Mouse (Mus musculus): Measurements from ENCODE around the gene Fgfr2. TPM values are rescaled to one million over a fixed set of nuclear protein-coding genes. Genes with fewer than 3 reads are reported as not detected.

Fgfr2 gene
- polyA plus RNA-seq, 1 experiment from 2014 or later = 133 TPM

- peak; percentile 37; the same call in 1 of the 2 replicates for ATAC-seq (ENCODE audit: low FRiP score, low TSS enrichment)
- Histone ChIP-seq H3K27me3 (ENCODE audit: control insufficient read depth, insufficient read depth, low read length) (no peaks in the 10 kb centered on the region), H3K4me1 (ENCODE audit: control insufficient read depth, insufficient read depth, low read length) (peaks cover 73% of the 10 kb centered on the region), H3K9me3 (ENCODE audit: control insufficient read depth, low read length) (no peaks in the 10 kb centered on the region), H3K27ac (ENCODE audit: low read depth, low read length) (peak overlapping the region; percentile 74; the same call in 1 of the 2 replicates), H3K9ac (ENCODE audit: low read depth, low read length) (no peak overlapping the region), H3K4me3 (ENCODE audit: low read length) (no peak overlapping the region), H3K4me2 (replicated peaks; ENCODE audit: low read depth, low read length) (no peak overlapping the region), H3K36me3 (ENCODE audit: control insufficient read depth, insufficient read depth, low read length) (0 out of 2 replicates have a peak, but pooled peaks cover 4% of the 10 kb centered on the region)
- 23% methylated on average over 5 of the region's 5 CpGs for WGBS
Observed at GRCm38 (mm10) chr7:133037217-133037616, 85.9 kb downstream of the Fgfr2 start.

GRCm38 (mm10) chr7:133035901-133036300, 87.2 kb downstream of the Fgfr2 start:
- no peaks in the 10 kb centered on the region for H3K27me3 ChIP-seq (ENCODE audit: control insufficient read depth, insufficient read depth, low read length)
- no peak overlapping the region for H3K9ac ChIP-seq (ENCODE audit: low read depth, low read length)
- peaks cover 63% of the 10 kb centered on the region for H3K4me1 ChIP-seq (ENCODE audit: control insufficient read depth, insufficient read depth, low read length)
- no peak overlapping the region for H3K4me2 ChIP-seq (replicated peaks; ENCODE audit: low read depth, low read length)
- no peak overlapping the region for H3K27ac ChIP-seq (ENCODE audit: low read depth, low read length)
- ATAC-seq (ENCODE audit: low FRiP score, low TSS enrichment) = no peak
- H3K9me3 ChIP-seq (ENCODE audit: control insufficient read depth, low read length) = no peaks in the 10 kb centered on the region
- 0 out of 2 replicates have a peak, but pooled peaks cover 7% of the 10 kb centered on the region for H3K36me3 ChIP-seq (ENCODE audit: control insufficient read depth, insufficient read depth, low read length)
- H3K4me3 ChIP-seq (ENCODE audit: low read length) = no peak overlapping the region

- peak; percentile 33; the same call in 1 of the 2 replicates for ATAC-seq (ENCODE audit: low FRiP score, low TSS enrichment)
- Histone ChIP-seq H3K4me2 (replicated peaks; ENCODE audit: low read depth, low read length) (no peak overlapping the region), H3K27me3 (ENCODE audit: control insufficient read depth, insufficient read depth, low read length) (no peaks in the 10 kb centered on the region), H3K9ac (ENCODE audit: low read depth, low read length) (no peak overlapping the region), H3K4me1 (ENCODE audit: control insufficient read depth, insufficient read depth, low read length) (peaks cover 40% of the 10 kb centered on the region), H3K4me3 (ENCODE audit: low read length) (no peak overlapping the region), H3K27ac (ENCODE audit: low read depth, low read length) (no peak overlapping the region; the same call in 1 of the 2 replicates), H3K9me3 (ENCODE audit: control insufficient read depth, low read length) (no peaks in the 10 kb centered on the region), H3K36me3 (ENCODE audit: control insufficient read depth, insufficient read depth, low read length) (peaks cover 7% of the 10 kb centered on the region; the same call in 1 of the 2 replicates)
- WGBS = 55% methylated on average over 9 of the region's 9 CpGs
Observed at GRCm38 (mm10) chr7:133032589-133033203, 90.5 kb downstream of the Fgfr2 start.

GRCm38 (mm10) chr7:133029496-133030047, 93.6 kb downstream of the Fgfr2 start:
- 73% methylated on average over 8 of the region's 8 CpGs for WGBS
- Histone ChIP-seq H3K9ac (ENCODE audit: low read depth, low read length) (no peak overlapping the region), H3K36me3 (ENCODE audit: control insufficient read depth, insufficient read depth, low read length) (peaks cover 3% of the 10 kb centered on the region; the same call in 1 of the 2 replicates), H3K9me3 (ENCODE audit: control insufficient read depth, low read length) (no peaks in the 10 kb centered on the region), H3K27ac (ENCODE audit: low read depth, low read length) (no peak overlapping the region), H3K4me2 (replicated peaks; ENCODE audit: low read depth, low read length) (no peak overlapping the region), H3K4me3 (ENCODE audit: low read length) (no peak overlapping the region), H3K27me3 (ENCODE audit: control insufficient read depth, insufficient read depth, low read length) (no peaks in the 10 kb centered on the region), H3K4me1 (ENCODE audit: control insufficient read depth, insufficient read depth, low read length) (peaks cover 22% of the 10 kb centered on the region)
- ATAC-seq (ENCODE audit: low FRiP score, low TSS enrichment) = no peak

- Histone ChIP-seq H3K4me2 (replicated peaks; ENCODE audit: low read depth, low read length) (no peak overlapping the region), H3K27ac (ENCODE audit: low read depth, low read length) (no peak overlapping the region), H3K9me3 (ENCODE audit: control insufficient read depth, low read length) (no peaks in the 10 kb centered on the region), H3K4me3 (ENCODE audit: low read length) (no peak overlapping the region), H3K36me3 (ENCODE audit: control insufficient read depth, insufficient read depth, low read length) (peaks cover 3% of the 10 kb centered on the region; the same call in 1 of the 2 replicates), H3K4me1 (ENCODE audit: control insufficient read depth, insufficient read depth, low read length) (peaks cover 17% of the 10 kb centered on the region), H3K9ac (ENCODE audit: low read depth, low read length) (no peak overlapping the region), H3K27me3 (ENCODE audit: control insufficient read depth, insufficient read depth, low read length) (no peaks in the 10 kb centered on the region)
- 83% methylated on average over 8 of the region's 8 CpGs for WGBS
- no peak for ATAC-seq (ENCODE audit: low FRiP score, low TSS enrichment)
Observed at GRCm38 (mm10) chr7:133029004-133029403, 94.1 kb downstream of the Fgfr2 start.

GRCm38 (mm10) chr7:133027930-133028329, 95.2 kb downstream of the Fgfr2 start:
- Histone ChIP-seq H3K4me2 (replicated peaks; ENCODE audit: low read depth, low read length) (no peak overlapping the region), H3K27me3 (ENCODE audit: control insufficient read depth, insufficient read depth, low read length) (no peaks in the 10 kb centered on the region), H3K4me1 (ENCODE audit: control insufficient read depth, insufficient read depth, low read length) (peaks cover 7% of the 10 kb centered on the region), H3K4me3 (ENCODE audit: low read length) (no peak overlapping the region), H3K9ac (ENCODE audit: low read depth, low read length) (no peak overlapping the region), H3K36me3 (ENCODE audit: control insufficient read depth, insufficient read depth, low read length) (peaks cover 3% of the 10 kb centered on the region; the same call in 1 of the 2 replicates), H3K27ac (ENCODE audit: low read depth, low read length) (no peak overlapping the region), H3K9me3 (ENCODE audit: control insufficient read depth, low read length) (no peaks in the 10 kb centered on the region)
- WGBS = 89% methylated on average over 4 of the region's 4 CpGs
- ATAC-seq (ENCODE audit: low FRiP score, low TSS enrichment) = no peak

GRCm38 (mm10) chr7:133024694-133025093, 98.5 kb downstream of the Fgfr2 start:
- Histone ChIP-seq H3K9ac (ENCODE audit: low read depth, low read length) (no peak overlapping the region), H3K36me3 (ENCODE audit: control insufficient read depth, insufficient read depth, low read length) (no peaks in the 10 kb centered on the region), H3K9me3 (ENCODE audit: control insufficient read depth, low read length) (no peaks in the 10 kb centered on the region), H3K27ac (ENCODE audit: low read depth, low read length) (no peak overlapping the region), H3K4me1 (ENCODE audit: control insufficient read depth, insufficient read depth, low read length) (0 out of 2 replicates have a peak, but pooled peaks cover 11% of the 10 kb centered on the region), H3K4me3 (ENCODE audit: low read length) (no peak overlapping the region), H3K27me3 (ENCODE audit: control insufficient read depth, insufficient read depth, low read length) (no peaks in the 10 kb centered on the region), H3K4me2 (replicated peaks; ENCODE audit: low read depth, low read length) (no peak overlapping the region)
- ATAC-seq (ENCODE audit: low FRiP score, low TSS enrichment) = 0 out of 2 replicates have a peak, but pooled peaks have one; percentile 17
- 53% methylated on average over 1 of the region's 1 CpGs for WGBS

- no peak overlapping the region for H3K27ac ChIP-seq (ENCODE audit: low read depth, low read length)
- no peak overlapping the region for H3K9ac ChIP-seq (ENCODE audit: low read depth, low read length)
- H3K4me2 ChIP-seq (replicated peaks; ENCODE audit: low read depth, low read length) = no peak overlapping the region
- H3K4me3 ChIP-seq (ENCODE audit: low read length) = no peak overlapping the region
- H3K36me3 ChIP-seq (ENCODE audit: control insufficient read depth, insufficient read depth, low read length) = peaks cover 3% of the 10 kb centered on the region
- no peak for ATAC-seq (ENCODE audit: low FRiP score, low TSS enrichment)
- H3K27me3 ChIP-seq (ENCODE audit: control insufficient read depth, insufficient read depth, low read length) = no peaks in the 10 kb centered on the region
- 33% methylated on average over 5 of the region's 6 CpGs for WGBS
- no peaks in the 10 kb centered on the region for H3K9me3 ChIP-seq (ENCODE audit: control insufficient read depth, low read length)
- H3K4me1 ChIP-seq (ENCODE audit: control insufficient read depth, insufficient read depth, low read length) = peaks cover 16% of the 10 kb centered on the region; the same call in 1 of the 2 replicates
Observed at GRCm38 (mm10) chr7:133019481-133020020, 103.6 kb downstream of the Fgfr2 start.

- no peak overlapping the region for H3K27ac ChIP-seq (ENCODE audit: low read depth, low read length)
- WGBS = 78% methylated on average over 7 of the region's 7 CpGs
- no peak overlapping the region for H3K9ac ChIP-seq (ENCODE audit: low read depth, low read length)
- H3K4me2 ChIP-seq (replicated peaks; ENCODE audit: low read depth, low read length) = no peak overlapping the region
- H3K4me1 ChIP-seq (ENCODE audit: control insufficient read depth, insufficient read depth, low read length) = peaks cover 16% of the 10 kb centered on the region; the same call in 1 of the 2 replicates
- H3K27me3 ChIP-seq (ENCODE audit: control insufficient read depth, insufficient read depth, low read length) = no peaks in the 10 kb centered on the region
- no peak for ATAC-seq (ENCODE audit: low FRiP score, low TSS enrichment)
- H3K9me3 ChIP-seq (ENCODE audit: control insufficient read depth, low read length) = no peaks in the 10 kb centered on the region
- no peak overlapping the region for H3K4me3 ChIP-seq (ENCODE audit: low read length)
- H3K36me3 ChIP-seq (ENCODE audit: control insufficient read depth, insufficient read depth, low read length) = peaks cover 8% of the 10 kb centered on the region
Observed at GRCm38 (mm10) chr7:133018961-133019360, 104.2 kb downstream of the Fgfr2 start.

Data from kidney, embryonic 14.5 days (tissue).